Mouse (Mus musculus) CD4-positive helper T cell, adult 2 months (primary cell): ENCODE measurements around the gene Muc1.

Experiments used
- DNase-seq: peaks from one replicate; pipeline ENCODE4 v3.0.0-alpha.2; 2012; ENCODE audit warnings: low read depth, missing footprints, low spot score

The Muc1 gene

DNA sequence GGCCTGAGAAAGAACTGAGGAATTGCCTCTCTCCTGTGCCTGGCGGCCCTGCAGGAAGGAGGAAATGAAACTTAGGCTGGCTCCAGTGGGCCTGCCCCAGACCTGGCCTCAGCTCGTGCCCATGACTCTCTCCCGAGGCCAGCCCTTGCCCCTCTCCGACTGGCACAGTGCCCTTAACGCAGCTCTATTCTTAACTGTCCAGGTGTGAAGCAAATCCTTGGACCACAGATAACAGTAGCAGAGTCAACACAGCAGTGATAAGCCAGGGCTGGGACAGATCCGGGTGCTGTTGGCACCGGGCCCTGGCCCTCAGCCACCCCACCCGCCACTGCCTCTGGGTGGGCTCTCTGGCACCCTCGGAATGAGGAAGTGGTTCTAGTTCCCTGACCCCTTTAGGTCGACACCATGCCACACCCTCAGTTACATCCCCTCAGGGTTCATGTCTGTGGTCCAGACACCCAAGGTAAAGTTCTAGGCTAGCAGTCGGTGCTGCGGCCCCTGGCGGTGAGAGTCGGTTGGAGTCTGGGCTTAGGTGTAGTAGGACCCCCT lies 4.8 kb downstream of the Muc1 start:
- DNase-seq, result no peak

DNA sequence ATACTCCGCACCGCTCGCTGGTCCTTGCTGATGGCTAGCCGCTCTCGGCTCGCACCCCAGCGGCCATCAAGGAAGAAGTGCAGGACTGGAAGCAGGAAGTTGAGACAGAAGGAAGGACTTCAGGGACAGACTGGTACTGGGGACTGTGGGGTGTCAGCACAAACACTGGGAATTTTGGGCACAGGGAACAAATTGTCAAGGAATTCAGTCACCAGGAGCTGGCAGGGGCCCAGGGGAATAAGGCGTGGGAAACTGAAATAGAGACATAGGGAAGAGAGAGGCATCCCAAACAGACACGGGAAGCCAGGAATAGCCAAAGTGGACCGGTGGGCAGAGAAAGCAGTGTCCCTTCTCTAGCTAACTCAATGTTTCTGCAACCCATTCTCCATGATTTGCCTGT lies 7.7 kb downstream of the Muc1 start:
- DNase-seq, result no peak

DNA sequence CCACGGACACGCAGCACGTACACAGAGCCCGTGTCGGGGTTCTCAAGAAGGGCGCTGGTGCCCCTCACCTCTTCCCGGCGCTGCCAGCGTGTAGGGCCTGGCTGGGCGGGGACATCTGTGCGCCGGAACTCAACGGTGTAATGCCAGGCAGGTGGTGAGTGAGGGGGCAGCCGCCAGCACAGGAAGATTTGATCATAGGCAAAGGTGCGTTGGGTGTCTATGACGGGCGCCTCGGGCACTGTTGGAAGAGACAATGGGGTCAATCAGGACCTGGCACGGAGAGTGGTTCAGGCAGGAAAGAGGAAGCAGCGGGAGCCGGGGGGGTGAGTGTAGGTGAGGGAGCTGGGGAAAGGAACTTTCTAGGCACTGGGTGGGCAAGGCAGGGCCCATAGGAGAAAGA lies 8.8 kb downstream of the Muc1 start:
- no peak for DNase-seq

DNA sequence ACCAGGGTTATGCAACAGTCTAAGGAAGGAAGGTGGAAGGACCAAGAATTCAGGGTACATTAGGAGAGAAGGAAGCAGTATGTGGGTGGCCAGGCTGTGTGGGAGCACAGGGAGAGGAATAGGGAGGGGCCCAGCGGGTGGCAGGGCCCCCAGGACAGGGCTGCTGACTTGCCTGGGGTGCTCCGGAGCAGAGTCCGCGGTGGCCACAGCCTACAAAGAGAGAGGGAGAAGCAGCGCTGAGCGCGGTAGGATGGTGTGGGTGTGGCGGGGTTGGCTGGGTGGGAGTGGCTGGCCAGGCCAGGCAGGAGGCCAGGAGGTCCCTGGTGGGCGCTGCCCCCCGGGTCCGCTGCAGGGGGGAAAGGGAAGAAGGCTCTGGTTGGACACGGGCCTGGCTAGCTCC lies 9.6 kb downstream of the Muc1 start:
- DNase-seq, result no peak

DNA sequence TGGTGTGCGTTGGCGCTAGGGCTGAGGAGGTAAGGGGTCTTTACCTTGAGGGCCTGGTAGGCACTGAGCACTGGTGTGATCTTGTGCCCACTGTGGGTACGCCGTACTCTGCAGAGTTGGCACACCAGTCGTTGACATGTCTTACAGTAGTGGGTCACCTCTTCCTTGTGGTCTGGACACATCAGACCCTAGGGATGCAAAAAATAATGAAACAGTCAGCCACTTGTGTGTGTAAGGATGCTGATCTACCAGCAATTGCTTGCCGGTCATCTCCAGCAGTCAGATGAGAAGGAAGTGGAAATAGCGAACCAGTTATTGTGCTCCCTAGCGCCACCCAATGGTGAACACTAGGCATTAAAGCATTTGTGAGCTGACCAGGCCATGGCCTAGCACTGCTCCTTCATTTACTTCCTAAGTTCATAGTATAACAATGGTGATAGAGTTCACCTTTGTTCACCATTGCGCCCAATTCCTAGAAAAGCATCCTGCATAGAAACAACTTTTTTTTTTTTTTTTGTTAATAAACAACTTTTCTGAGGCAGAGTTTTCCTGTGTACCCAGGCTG lies 13.6 kb downstream of the Muc1 start:
- peak; percentile 50 for DNase-seq

DNA sequence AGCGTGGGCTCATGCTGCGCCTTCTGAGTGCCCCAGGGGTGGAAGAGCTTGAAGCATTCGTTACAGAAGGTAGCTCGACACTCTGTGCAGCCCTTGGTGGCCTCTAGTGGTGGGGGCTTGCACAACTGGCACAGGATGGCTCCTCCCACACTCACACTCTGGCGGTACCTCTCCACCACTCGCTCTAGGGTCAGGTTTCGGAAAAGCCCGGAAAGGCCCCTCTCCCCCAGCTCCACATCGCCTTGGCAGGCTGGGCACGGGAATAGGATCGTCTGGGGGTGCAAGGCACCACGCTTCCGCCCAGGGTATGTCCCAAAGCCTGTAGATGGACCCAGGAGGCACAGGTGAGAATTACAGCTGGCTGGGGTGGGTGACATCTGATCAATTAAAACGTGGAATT lies 14.8 kb downstream of the Muc1 start:
- DNase-seq, result peak; percentile 74

DNA sequence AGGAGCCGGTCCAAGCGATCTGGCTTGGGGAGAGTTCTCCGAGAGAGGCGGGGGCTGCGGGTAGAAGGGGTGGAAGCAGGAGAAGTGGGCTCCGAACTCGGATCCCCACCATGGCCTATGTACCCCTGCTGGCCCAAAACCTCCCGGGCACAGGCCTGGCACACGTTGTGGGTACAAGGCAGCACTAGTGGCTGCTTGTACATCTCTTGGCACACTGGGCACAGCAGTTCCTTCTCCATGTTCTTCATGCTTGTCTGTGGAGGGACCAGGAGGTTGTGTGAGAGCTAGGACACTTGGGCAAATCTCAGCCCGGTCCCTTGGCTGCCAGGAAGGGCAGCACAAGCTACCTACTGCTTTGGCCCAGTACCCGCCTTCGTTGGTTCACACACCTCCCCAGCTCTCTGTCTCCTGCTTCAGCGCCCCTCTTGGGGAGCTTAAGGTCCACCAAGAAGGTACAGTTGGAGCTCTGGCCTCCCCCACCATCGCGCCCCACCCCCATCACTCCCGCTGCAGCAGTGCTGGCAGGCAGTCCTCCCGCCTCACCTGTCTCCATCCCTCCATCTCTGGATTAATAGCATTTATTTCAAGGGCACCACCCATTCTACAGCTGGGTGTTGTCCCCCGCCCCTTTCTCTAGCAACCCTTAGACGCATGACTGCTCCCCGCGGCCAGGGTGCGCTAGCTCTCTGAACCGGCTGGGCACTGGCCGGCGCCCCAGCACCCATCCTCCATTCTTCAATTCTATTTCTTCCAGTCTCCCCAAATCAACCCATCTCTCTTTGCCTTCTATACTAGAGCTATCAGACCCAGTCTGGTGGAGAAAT lies 15.5 kb downstream of the Muc1 start:
- peak; percentile 54 for DNase-seq

DNA sequence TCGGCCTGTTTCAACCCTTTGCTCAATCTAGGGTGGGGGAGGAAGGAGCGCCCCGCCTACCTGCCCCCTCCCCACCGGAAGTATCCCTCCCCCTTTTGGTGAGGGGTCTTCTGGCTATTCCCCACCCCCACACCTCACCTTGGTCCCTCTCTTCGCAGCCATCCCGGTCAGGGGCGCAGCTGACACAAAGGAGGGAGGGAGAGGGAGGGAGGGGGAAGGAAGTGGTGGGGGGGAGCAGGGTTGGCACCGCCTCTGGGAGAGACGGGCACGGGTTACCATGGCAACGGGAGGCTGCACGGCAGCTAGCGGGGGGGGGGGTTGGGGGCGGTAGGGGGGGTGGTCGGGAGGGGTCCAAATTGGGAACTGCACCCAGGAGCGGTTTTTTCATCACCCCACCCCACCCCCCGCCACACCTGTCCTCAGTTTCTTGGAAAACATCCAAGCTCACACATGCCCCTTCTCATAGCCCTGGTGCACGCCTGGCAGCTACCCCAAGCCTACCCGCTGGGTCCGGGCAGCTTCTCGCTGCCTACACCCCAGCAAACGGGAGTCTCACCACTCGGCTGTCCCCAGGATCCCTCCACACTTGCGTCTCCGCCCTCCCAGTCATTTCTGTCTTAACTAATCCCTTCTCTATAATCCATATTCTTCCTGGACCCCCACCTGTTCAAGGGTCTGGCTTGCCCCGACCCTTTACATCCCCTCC lies 16.3 kb downstream of the Muc1 start:
- DNase-seq, result peak; percentile 72

DNA sequence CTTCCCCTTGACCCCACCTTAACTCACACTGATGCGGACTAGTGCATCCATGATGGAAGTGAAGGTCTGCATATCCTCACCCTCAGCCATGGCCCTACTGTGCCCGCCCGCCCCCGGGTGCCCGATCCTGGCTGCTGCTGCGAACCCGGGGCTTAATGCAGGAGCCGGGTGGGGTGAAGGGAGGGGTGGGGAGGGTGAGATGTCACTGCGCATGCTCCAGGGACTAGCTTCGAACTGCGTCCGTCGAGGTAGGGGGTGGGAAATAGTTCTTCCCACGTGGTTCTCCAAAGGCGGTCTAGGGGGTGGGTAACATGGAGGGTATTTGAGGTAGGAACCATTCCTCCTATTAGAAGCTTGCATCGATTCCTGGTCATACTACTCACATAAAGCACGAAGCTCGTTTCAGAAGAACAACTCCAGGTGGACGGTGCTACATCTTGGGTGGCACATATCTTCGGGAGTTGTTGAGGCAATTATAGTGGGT lies 16.9 kb downstream of the Muc1 start, which contains the start of gene Krtcap2:
Krtcap2 (plus strand) TSS at position 279 of the 484 bp plus-strand sequence.
- DNase-seq, result peak; percentile 76

DNA sequence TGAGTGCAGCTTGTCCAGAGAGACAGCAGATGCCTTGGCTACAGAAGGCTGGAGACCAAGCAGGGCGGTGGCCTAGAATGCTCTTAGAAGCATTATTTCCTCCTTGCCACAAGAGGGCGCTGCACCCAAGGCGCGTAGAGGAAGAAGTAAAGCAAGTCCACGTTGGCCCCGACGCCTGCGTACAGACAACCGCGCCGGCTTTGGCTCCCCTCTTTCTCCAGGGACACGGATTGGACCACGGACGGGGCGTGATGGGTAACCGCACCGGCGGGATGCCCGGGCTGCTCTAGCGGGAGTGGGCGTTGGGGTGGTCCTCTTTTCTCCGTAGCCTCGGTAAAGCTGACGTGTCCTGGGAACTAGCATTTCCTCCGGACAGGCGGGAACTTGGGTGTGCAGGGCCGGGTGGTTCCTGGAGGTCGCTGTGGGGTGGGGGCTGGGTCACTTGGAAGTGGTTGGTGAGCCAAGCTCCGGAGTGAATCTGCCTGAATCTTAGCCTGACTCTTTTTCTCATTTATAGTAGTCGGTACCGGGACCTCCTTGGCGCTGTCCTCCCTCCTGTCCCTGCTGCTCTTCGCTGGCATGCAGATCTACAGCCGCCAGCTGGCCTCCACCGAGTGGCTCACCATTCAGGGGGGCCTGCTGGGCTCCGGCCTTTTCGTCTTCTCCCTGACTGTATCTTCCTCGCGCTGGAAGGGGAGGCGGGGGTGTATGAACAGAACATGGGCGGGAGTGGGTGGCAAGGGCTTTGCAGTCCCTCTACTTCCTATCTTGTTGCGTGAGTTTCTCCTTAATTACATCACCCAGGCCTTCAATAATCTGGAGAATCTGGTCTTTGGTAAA lies 17.6 kb downstream of the Muc1 start, which contains the start of gene Trim46:
Trim46 (minus strand) TSS at position 49 of the 840 bp plus-strand sequence.
- peak; percentile 89 for DNase-seq

DNA sequence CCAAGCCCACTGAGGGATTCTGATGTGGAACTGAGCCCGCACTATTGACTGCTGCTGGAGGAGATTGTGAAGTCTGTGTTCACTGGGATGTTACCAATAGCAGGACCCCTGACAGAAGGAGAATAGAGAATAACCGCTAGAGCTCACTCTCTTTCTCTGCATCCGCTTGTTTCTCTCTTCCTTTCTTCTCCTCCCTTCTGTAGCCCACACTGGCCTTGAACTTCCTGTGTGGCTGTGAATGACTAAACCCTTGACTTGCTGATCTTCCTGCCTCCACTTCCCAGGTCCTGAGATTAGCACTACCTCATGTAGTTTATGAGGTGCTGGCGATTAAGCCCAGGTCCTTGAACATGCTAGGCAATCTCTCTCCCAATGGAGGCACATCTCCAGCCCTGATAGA lies 18.6 kb downstream of the Muc1 start:
- no peak for DNase-seq

DNA sequence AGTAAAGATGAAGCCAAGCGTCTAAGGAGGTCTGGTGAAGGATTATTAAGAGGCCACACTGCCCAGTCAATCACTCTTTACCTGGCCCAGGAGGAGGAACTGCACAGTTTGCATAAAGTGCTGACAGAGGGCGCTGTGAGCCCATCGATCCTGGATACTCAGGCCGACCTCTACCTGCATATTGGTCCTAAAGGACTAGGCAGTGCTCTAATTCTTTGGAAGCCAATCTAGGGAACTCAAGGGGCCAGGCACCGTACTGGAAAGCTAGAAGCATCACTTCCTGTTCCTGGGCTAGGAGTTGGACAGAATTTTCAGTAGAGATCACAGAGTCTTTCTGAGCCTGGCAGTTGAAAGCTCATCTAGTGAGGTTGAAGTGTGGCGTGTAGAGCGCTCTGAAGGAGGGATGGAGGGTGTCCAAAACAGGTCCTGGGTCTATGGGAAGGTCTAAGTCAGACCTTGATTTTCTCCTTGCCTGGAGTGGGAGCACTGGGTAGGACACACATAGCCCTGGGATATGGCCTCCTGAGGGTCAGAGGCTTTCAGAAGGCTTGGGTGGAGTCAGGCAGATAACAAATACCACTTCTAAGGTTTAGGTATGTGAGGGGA lies 21.7 kb downstream of the Muc1 start:
- peak; percentile 74 for DNase-seq

DNA sequence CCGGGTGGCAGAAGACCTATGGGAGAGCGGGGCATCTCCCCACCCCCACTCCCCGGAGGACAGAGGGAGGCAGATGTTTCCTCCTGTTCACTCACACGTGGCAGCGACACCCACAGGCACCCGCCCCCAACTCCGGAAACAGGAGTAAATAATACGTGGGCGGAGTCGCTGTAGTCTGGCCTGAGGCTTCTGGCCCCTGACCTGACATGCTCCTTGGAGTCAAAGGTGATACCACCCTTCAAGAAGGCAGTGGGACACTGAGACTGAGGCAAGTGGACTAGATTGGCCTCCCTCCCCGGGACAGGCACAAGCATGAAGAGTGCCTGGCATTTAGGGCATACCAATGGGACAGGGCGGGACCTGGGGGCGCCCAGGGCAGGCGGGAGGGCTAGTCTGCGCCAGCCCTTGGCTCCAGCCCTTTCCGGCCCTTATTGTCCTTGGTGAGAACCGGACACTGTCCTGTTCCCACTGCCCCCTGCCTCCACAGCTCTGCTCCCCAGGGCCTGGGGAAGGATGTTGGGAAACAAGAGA lies 22.6 kb downstream of the Muc1 start:
- peak; percentile 65 for DNase-seq

DNA sequence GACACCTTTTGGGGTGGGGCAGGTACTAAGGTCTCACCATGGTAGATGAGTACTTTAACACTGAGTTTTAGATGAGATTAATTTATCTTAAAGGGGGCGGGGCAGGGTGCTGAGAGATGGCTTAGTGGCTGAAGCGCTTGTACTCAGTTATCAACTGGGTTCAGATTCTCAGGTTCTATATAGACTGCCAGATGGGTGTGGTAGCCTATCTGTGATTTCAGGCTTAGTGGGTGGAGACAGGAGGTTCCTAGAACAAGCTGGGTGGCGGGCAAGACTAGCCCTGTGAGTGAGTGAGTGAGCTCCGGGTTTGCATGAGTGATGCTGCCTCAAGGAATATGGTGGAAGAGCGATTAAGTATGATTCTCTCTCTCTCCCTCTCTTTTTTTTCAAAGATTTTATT lies 26.1 kb downstream of the Muc1 start:
- no peak for DNase-seq

DNA sequence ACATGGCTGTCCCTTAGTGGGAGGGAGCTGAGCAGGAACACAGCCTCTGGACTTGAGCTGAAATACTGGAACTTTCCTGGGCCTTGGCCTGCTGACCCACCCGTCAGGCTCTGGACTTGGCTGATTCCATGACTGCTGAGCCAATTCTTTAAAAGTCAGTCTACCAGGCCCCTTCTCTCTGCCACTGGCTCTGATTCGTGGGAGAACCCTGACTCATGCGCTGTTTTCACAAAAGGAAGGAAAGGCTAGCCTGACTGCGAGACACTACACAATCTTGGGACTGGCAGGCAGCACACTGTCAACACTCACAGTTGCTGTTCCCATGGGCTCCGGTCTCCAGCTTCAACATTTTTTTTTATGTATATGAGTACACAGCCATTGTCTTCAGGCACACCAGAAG lies 27.3 kb downstream of the Muc1 start:
- no peak for DNase-seq

DNA sequence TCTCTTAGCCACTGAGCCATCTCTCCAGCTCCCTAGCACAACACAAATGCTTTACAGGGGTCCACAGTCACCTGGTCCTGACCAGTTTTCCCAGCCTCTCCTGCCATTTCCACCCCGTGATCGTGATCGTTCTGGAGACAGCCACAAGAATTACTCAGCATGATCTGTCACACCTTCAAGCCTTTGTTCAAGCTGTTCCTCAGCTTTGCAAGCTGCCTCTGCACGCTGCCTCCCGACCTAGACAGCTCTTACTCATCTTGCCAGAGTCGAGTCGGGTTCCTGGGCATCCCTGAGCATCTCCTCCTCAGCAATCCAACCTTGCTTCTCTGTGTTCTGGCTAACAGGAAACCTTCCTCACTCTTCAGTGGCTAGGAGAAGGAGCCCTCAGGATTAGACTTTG lies 30.2 kb downstream of the Muc1 start, which contains the start of gene Dpm3:
Dpm3 (plus strand) TSS at position 283 of the 400 bp plus-strand sequence.
- no peak for DNase-seq

DNA sequence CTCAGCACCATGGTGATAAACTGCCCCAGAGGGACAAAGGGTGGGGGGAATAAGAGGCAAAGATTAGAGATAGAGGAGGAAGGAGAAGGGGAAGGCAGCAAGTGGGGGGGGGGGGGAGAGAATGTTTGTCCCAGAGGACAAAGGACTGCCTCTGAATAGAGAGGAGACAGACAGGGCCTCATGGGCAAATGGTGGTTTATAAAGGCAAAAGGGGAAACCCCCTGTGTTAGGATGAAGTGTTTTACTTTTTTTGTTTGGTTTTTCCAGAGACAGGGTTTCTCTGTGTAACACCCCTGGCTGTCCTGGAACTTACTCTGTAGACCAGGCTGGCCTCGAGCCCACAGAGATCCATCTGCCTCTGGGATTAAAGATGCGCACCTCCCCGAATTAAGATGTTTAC lies 31.4 kb downstream of the Muc1 start:
- no peak for DNase-seq

DNA sequence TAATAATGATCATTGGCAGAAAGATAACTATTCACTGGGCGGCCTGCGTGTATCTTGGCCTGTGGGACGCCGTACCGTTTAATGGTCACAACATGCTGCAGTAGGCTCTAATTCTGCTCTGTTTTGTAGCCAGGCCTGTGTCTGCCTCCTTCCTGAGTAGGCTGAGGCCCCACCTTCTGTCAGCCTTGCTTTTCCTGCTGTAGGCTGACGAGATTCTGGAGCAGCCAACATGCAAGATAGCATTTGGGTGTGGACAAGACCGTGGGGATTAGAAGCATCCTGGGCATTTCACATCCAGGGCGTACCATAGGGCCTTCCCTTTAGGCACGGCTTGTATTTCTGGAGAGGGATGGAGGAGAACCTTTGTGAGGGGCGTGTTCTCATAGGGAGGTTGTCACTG lies 33.6 kb downstream of the Muc1 start:
- DNase-seq, result no peak

DNA sequence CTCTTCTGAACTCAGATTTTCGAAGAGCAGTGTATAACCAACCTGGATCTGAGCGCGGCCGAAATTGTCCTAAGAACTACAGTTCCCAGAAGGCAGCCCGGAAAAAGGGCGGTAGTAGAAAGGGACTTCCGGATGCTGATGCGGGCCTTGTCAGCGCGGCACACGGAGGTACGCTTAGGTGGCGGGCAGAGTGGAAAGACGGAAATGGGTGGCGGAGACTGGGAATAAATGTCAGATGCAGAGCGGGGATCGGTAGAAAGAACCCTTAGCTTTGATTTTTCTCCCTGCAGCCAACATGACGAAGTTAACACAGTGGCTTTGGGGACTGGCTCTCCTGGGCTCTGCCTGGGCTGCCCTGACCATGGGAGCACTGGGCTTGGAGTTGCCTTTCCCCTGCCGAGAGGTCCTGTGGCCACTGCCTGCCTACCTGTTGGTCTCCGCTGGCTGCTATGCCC lies 37.6 kb downstream of the Muc1 start:
- peak; percentile 86 for DNase-seq

DNA sequence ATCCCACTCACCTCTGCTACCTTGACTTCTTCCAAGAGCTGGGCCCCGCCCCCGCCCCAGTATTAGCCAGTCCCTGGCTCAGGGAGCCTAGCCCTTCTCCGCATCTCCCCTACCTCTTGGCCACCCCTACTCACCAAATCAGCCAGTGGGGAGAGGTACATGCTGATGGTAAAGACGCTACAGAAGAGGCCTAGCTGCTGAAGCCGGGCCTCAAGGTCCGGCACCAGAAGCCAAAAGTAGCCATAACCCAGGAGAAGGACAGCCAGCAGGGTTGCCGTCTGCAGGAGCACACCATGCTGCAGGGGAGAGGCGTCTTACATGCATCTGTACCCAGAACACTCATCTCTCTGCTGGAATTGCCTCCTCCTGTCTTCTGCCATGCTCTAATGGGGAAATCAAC lies 40.1 kb downstream of the Muc1 start:
- DNase-seq, result no peak
